Mouse (Mus musculus) gonadal fat pad, adult 2 months (tissue): ENCODE measurements around the gene Pip5kl1. TPM values are rescaled to one million over a fixed set of nuclear protein-coding genes. Genes with fewer than 3 reads are reported as not detected.

Experiments
- DNase-seq: peaks from one replicate; pipeline ENCODE4 v3.0.0-alpha.2; 2012; ENCODE audit warnings: low read depth
- polyA plus RNA-seq: library from polyadenylated mRNA; depleted of rRNA; stranded (reverse); fragments of >200 nt; gene quantifications from 2 replicates; pipeline ENCODE4 v1.2.3, GENCODE M21; 2012; rRNA removed

The Pip5kl1 gene
- polyA plus RNA-seq: 0.11 and 0.24 TPM in 2 replicates

DNA sequence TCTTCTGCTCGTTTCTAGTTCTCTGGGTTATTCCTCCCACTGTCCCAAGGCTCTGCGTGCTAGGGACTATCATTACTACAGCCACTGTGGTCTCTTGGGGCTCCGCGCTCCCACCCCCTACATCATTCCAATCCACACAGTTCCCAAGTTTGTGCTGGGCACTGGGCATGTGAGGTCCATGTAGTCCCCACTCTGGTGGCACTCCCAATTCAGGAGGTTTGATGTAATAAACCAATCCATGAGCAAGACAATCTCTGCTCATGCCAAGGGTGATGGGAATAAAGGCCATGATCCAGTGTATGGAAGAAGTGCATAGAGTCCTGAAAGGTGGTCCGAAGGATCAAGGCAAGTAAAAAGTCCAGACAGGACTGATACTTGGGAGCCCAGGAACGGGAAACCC is at the start of gene Pip5kl1:
Gene Pip5kl1, plus strand, starts transcription at position 301 of the 400 bp plus-strand sequence.
- no peak for DNase-seq

DNA sequence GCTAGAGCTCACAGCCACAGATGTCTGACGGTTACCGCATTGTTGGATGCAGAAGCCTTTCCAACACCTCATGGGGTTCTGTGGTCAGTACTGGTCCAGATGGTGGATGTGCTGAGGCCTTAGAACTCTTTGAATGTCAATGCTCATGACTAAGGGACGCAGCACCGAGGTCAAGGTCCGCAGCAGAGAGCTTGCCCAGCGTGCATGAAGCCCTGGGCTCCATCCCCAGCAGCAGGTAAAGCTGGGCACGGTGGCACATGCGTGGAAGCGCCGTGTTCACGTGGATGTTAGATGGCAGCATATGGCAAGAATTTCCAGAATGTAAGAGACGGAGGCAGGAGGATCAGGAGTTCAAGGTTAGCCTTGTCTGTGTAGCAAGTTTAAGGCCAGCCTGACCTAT is 48.8 kb upstream of the Pip5kl1 start:
- DNase-seq: no peak

DNA sequence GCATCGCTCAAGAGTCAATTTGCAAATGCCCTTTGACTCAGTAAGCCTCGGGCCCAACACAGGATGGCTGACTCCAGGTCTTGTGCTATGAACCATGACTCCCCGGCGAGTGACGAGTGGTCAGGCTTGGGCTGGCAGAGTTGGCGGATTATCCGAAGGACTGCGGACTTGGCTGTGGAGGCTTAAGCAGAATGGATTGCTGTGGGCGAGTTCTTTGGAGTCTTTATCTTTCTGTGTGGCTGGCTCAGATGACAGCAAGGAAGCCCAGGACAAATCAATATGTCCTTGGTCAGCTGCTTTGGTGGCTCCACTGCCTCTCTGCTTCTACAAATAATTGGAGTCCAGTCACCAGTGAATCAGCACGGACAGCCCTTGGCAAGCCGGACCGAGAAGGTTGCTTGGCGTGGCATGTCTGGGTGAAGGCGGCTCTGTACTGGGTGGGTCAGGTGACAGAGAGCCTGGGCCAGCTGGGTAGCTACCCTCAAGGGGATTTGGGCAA is 47.1 kb upstream of the Pip5kl1 start:
- DNase-seq: no peak

DNA sequence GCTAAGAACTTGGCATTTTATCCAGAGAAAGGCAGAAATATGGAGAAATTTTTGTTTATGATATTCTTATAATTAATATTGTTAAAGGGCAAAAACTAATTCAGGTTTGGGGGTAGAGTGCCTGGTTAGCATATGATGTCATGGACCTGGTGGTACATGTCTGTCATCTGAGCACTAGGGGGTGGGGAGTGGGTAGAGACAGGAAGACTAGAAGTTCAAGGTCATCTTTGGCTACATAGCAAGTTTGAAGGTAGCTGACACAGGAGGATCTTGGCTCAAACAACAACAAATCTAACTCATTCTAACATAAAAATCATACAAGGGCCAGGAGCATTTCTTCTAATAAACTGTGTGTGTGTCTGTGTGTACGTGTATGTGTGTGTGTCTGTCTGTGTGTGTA is 46.3 kb upstream of the Pip5kl1 start:
- DNase-seq: no peak

DNA sequence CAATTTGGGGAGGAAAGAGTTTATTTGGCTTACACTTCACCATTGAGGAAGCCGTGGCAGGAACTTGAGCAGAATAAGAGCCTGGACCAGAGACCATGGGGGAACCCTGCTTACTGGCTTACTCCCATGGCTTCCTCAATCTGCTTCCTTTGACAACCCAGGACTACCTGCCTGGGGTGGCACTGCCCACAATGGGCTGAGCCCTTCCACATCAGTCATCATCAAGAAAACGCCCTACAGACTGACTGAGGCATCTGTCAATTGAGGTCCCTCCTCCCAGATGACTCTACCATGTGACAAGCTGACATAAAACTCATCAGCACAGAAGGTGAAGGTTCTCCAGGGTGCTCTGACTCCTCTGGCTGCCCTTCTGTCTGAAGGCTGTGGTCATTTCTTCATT is 44.1 kb upstream of the Pip5kl1 start:
- no peak for DNase-seq

DNA sequence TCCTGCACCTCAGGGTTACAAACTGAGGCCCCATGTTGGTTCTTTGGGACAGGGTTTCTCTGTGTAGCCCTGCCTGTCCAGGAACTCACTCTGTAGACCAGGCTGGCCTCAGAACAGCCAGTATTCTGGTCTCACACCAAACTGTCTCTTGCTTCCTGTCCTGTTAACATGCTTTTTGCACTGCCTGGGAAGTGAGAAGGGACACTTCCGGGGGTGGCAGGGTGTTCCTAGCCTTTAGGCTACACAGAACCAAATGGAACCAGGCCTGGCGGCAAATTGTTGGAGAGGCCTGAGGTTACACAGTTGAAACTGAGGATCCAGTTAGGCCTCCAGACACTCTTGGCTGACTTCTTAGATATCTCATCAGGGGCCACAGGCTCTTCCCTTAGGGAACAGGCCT is 41.4 kb upstream of the Pip5kl1 start:
- no peak for DNase-seq

DNA sequence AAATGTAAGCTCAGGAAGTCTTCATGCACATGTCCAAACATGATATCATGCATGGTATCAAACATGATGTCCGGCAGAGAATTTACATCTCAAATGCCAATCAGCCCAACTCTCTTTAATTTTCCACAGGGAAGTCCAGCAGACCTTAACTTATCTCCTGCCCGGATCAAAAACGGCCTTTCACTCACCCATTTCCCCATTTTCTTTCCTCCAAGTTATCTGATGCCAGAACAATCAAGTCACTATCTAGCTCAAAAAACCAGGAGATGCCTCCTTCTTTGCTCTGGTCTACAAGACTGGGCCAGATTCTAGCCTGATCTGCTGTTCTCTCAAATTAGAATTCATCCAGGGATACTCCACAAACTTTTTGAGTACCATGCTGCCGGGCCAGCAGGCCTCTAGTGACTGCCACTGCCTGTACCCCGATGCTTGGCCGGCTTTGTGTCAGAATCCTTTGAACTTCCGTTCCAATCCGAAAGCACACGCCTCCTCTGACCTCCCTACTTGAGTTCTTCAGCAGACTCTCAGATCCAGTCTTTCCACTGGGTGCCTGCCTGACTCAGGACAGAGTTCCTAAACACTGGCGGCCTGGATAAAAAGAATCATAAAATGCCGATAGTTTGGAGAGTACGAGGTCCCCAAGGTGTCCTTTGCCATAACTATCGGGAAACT is 40.4 kb upstream of the Pip5kl1 start:
- no peak for DNase-seq

DNA sequence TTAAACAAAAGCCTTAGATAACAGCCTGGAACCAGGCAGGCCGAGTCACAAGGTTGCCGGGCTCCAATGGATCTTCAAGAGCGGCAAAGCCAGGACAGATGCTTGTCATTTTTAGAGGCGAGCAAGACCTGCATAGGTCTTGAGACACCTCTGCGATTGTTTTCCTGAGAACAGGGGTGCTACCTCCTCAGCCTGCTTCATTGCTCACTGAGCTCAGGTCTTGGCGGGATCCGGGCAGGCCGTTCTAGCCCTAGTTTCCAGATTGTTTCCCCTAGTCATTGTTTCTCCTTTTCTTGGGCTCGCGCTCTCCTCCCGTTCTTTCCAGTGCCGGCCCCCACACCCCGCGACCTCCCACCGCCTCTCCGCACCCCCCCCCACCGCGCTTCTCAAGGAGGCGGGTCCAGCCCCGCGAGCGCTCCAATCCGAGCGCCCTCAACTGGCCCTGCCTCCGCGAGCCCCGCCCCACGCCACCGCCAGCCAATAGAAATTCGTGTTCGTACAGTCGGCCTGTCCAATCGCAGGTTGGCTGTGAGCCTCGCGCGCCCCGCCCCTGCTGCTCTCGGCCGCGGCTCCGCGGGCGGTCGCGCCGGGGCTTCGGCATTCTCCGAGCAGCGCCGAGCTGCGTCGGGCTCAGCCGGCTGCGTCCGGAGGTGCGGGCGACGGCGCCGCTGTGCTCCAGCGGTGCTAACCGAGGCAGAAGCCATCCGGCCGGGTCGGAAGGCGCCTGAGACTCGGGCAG is 39.7 kb upstream of the Pip5kl1 start, which contains the start of gene Fam102a:
Gene Fam102a, plus strand, starts transcription at position 600 of the 739 bp plus-strand sequence.
- DNase-seq: no peak

DNA sequence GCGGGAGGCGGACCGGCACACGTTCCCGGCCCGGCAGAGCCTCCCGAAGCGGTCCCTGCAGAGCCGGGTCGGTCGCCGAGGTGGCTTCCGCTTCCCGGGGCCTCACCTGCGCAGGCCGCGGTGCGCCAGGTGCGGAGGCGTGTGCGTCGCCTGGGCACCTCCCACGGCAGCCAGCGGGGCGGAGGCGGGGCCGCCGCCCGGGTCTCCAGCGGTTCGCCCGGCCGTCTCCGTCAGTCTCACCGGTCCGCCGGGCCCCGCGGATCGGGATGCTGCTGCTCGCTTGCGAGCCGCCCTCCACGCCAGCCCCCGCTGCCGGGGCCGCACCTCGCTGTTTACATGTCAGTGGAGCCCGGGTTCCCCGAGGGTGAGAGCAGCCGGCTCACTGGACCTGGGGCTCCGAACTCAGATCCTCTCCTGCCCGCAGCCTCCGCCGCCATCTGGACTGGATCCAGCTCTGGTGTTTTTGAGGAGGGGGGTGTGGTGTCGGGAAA is 39.1 kb upstream of the Pip5kl1 start:
- DNase-seq: no peak

DNA sequence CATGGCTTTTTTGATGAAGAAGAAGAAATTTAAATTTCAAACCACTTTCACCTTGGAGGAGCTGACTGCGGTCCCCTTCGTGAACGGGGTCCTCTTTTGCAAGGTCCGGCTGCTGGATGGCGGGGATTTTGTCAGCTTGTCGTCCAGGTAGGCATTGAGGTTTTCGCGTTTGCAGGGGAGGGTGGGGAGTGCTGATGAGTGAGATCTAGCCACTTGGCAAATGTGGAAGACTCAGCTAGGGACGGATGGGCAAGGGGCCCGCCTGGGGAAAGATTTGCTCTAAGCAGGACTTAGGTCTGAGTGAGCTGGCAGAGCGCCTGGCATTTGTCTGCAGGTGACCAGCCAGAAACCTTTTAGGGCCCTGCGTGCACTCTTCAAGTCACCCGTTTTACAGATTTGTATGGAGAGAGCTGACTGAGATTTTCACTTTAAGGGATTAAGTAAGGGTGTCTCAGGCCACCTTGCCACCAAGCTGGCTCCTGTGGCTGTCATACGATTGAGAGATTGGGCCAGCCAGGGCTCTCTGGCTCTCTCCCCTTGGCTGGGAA is 38.4 kb upstream of the Pip5kl1 start:
- DNase-seq: no peak

DNA sequence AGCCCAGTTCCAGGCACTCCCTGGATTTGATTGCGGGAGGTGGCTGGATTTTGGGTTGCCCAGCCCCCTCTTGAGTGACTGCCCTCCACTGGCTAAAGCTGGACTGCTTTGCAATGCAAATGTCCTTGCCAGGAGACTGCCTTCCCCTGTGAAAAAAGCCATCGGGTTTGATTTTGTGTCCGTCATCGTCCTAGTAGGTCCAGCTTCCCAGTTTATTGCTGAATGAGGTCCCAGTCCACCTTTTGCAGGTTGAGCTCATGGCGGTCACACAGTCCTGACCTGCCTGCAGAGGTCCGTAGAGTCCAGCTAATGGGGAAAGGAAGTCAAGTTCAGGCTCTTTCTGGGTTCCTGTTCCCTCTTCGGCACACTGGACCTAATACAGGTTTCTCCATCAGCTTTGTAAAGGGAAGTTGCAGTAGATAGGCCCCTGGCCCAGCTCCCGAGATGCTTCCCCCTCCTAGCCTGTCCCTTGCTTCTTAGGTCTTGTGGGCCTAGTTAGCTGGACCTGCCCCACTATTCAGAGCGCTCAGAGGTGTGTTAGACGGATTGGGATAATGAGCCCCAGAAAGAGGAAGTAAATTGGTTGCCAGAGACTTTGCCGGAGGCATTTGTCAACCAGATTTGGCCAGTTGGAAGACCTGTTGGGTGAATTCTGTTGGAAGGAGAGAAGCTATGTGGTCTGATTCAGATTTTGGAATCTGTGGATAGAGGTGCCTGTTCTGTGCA is 37.8 kb upstream of the Pip5kl1 start:
- DNase-seq: no peak

DNA sequence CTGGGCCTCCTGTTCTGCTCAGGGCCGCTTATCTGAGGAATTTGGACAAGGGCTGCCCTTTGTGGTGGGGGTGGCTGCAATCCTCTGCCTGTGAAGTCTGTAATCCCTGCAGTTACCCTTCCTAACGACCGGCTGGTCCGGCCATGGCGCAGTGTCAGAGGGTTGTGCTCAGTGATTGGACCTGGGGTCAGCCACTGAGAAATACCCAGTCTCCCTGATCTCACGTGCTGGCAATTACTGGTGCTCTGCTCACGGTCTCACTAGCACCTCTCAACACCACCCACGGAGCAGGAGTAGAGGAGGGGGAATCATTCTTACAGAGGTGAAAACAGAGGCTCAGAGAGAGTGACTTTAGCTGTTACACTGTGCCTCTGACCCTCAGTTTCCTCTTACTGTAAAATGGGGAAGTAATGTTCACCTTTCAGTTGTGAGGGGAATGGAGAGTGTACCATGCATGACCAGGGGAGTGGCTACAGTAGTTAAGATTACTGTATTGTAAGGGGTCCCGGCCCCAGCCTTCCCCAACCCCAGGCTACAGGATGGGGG is 37.2 kb upstream of the Pip5kl1 start:
- DNase-seq: no peak

DNA sequence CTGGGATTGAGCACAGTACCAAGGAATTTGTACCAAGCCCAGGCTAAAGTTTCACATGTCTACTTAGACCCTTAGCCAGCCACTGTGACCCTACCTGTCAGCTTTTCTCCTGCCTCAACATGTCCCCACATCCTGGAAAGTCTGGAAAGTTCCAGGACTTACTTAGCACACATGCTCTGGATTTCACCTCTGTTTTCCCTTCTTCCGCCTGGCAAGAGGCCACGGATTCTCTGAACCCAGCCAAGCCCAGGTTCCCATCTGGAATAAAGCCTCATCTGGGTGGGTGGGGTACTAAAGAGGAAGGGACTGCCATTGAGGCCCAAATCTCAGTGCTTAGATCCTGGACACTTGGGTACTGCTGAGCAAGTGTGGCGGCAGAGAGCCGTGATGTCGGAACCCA is 36.7 kb upstream of the Pip5kl1 start:
- no peak for DNase-seq

DNA sequence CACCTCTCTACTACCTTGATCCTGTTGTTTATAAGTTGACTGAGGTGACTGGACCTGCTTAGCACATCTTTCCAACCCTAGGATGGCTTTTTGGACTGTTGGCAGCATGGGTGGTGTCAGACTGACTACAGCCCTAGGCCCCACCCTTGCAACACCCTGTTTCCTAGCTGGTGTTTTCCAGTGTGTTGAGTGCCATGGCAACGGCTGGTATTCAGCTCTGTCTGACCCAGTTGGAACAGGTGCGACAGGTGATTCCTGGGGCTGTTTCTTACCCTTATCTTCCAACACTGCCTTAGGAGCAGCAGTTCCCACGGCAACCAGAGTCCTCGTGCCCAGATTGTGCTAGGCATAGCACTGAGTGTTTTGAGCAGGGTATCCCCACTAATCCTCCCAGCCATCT is 36.1 kb upstream of the Pip5kl1 start:
- DNase-seq: no peak

DNA sequence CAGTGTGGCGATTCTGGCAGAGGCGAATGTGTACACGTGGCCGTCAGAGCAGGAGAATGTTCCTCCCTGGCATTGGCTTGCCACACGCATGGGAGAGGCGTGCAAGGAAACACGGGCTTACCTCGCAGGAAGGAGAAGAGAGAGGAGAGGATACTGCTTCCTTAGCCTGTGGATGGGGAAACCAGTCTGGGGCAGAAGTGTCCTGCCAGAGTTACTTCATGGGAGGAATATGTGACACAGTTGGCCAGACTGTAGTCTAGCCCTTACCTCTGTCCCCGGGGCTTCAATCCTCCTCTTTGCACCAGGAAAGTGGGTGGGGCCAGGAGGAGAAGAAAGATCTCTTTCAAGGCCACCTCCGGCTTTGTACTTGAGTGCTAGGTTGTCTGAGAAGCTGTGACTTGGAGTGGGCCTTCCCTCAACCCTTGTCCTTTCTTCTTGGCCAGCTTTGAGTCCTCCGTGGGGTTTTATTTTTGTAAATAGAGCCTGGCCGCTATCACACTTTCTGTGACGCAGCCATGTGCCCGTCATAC is 35.1 kb upstream of the Pip5kl1 start:
- DNase-seq: no peak

DNA sequence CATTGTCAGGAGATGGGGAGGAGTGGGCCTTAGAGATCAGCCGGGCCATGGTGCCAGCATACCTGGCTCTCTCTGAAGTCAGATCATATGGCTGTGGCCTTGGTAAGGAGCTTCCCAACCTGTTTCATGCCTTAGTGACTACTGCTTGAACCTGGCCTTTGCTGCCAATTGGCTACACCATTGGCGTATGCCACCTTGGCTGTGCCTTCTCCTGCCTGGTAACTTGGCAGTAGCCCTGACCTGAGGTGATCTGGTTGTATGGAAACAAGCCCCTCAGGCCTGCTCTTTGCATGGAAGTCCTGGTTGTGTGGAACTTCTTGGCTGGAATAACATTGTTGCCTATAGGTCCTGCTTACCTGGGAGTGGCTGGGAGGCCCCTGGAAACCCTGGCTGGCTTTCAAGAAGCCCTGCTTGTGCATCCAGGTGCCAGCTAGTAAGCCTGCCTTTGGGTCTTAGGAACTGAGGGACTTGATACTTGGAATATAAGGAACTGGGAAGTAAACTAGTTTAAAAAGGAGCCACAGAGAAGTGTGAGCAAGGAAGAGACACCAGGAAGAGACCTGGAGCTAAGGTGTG is 33.2 kb upstream of the Pip5kl1 start:
- DNase-seq: no peak

DNA sequence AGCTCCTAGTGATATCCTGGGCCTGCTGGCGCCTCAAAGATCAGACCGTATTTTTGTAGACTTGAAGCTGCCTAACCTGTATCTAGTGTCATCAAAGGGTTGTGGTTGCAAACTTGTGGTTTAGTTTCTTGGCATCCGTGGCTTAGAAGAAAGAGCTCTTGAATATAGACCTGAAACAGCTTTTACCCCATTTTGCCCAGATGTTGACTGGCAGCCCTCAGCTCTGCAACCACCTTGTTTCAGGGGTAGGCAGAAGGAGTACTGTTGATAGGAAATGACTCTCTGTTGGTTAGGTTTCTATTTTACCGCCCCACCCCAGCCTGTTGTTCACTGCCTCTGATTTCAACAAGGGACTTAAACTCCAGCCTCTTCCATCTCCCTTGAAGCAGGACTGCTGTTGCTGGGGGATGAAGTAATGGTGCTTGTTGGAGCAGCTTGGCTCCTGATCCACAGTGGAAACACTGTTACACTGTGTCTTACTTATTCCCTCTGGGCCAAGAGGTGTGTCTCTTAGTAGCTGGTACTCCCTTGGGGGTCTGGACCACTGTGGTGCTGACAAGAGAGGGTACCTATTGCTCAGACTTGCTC is 32.5 kb upstream of the Pip5kl1 start:
- no peak for DNase-seq

DNA sequence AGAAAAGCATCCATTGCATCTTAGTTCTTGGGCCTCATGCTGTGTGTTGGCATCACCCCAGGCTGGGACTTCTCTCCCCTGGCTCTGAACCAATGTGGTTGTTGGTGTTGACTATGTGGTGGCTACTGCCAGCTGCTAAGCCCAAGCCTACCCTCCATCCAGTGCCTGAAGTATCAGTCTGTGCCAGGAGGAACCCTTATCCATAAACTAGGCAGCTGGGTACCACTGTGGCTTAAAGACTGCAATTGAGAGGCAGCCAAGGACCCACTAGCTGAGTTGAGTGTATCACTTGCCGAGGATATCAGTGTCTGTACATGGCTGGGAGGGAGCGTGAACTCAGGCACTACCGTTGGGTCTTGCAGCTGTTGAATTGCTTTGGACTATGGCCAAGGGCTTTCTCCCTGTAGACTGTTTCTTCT is 31.6 kb upstream of the Pip5kl1 start:
- no peak for DNase-seq

DNA sequence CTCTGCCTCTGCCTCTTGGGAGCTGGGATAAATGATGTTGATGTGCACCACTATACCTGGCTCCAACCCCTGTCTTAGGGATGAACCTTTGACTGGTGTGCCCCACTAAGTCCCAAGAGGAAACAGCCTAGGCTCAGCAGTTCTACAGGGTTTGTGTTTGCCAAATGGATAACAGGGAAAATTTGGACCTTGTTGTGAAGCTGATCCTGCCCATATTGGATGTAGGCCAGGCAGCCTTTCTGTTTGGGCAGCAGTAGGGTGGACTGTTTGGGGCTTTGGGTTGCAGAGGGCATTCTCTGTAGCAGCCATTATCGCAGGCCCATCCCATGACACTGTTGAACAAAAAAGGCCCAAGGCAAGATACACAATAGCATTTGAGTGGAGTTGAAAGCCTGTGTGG is 27.6 kb upstream of the Pip5kl1 start:
- DNase-seq: no peak

DNA sequence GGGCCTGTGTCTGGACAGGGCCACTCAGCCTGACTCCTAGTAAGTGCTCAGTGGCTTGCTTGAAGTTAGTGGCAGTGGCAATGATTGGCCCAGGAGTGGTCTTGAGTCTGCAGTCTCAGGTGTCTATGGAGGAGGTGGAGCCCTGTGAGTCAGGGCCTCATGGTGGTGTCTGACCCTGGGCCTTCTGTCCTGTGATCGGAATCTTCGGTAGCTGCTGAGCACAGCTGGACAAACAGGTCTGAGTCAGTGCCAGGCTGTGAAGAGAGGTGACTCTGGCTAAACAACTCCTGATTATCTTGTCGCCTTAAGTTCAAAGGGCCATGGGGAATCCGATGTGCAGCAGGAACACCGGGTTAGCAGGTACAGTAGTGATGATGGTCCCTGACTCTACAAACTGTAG is 27.2 kb upstream of the Pip5kl1 start:
- DNase-seq: no peak
